Mouse (Mus musculus) MEL (cell line): ENCODE results near the gene Sec24c. TPM values are rescaled to one million over a fixed set of nuclear protein-coding genes. Genes with fewer than 3 reads are reported as not detected.
A peak's percentile ranks its signal among the peaks of the same experiment; 100 is the strongest.

Source experiments
- DNase-seq: peaks from one replicate; pipeline ENCODE4 v3.0.0; 2011; ENCODE audit warnings: low read depth, low spot score
- H3K27ac ChIP-seq: 2 replicates; pipeline ENCODE4 v1.5.1; 2012; ENCODE audit warnings: low read depth, mild to moderate bottlenecking, control low read depth, low read length, moderate library complexity; ENCODE audit not compliant: control insufficient read depth
- H3K27me3 ChIP-seq, 2 experiments: fragments of 150-350 bp in 1 of 2; sonication (generic) in 1 of 2; 2 replicates each; pipeline ENCODE4 v1.6.1; 2012; ENCODE audit warnings: low read length in 2 of 2, mild to moderate bottlenecking in 2 of 2, improper control_type of control experiment in 1 of 2, moderate library complexity in 1 of 2; ENCODE audit not compliant: insufficient read depth in 2 of 2, control insufficient read depth in 1 of 2
- H3K36me3 ChIP-seq, 2 experiments: 2 replicates each; pipeline ENCODE4 v1.6.1; 2012 to 2014; ENCODE audit warnings: low read length in 2 of 2, improper control_type of control experiment in 1 of 2, inconsistent platforms in 1 of 2, mild to moderate bottlenecking in 1 of 2; ENCODE audit not compliant: insufficient read depth in 2 of 2, control insufficient read depth in 1 of 2
- H3K4me1 ChIP-seq, 2 experiments: fragments of 150-350 bp in 1 of 2; sonication (generic) in 1 of 2; 2 replicates each; pipeline ENCODE4 v1.6.1; 2012; ENCODE audit warnings: low read length in 2 of 2, improper control_type of control experiment in 1 of 2, mild to moderate bottlenecking in 1 of 2; ENCODE audit not compliant: insufficient read depth in 2 of 2, control insufficient read depth in 1 of 2
- H3K4me3 ChIP-seq, 2 experiments: fragments of 150-350 bp in 1 of 2; sonication (generic) in 1 of 2; 2 replicates each; pipeline ENCODE4 v1.5.1; 2012; ENCODE audit warnings: low read depth in 2 of 2, low read length in 2 of 2, mild to moderate bottlenecking in 2 of 2, moderate library complexity in 2 of 2, control low read depth in 1 of 2, improper control_type of control experiment in 1 of 2; ENCODE audit not compliant: control insufficient read depth in 1 of 2, insufficient read depth in 1 of 2
- H3K79me2 ChIP-seq: 2 replicates; pipeline ENCODE4 v1.6.1; 2012; ENCODE audit warnings: mild to moderate bottlenecking, low read length, moderate library complexity; ENCODE audit not compliant: control insufficient read depth, poor library complexity, insufficient read depth
- H3K9ac ChIP-seq: 2 replicates; pipeline ENCODE4 v1.6.1; 2012; ENCODE audit warnings: low read depth, mild to moderate bottlenecking, control low read depth, low read length, moderate library complexity; ENCODE audit not compliant: control insufficient read depth, poor library complexity, severe bottlenecking
- H3K9me3 ChIP-seq: fragments of 150-350 bp; sonication (generic); replicated peaks from 2 replicates; pipeline ENCODE4 v1.6.1; 2012; ENCODE audit warnings: mild to moderate bottlenecking, low read length, improper control_type of control experiment, moderate library complexity; ENCODE audit not compliant: insufficient read depth
- CHD1 ChIP-seq: IDR thresholded peaks from 2 replicates; pipeline ENCODE4 v1.6.1; 2012; ENCODE audit warnings: low read depth, mild to moderate bottlenecking, inconsistent platforms, low read length, improper control_type of control experiment
- CHD2 ChIP-seq: IDR thresholded peaks from 2 replicates; pipeline ENCODE4 v1.6.1; 2011; ENCODE audit warnings: low read length, improper control_type of control experiment
- ELF1 ChIP-seq: IDR thresholded peaks from 2 replicates; pipeline ENCODE4 v1.6.1; 2014; ENCODE audit warnings: low read depth, mild to moderate bottlenecking, inconsistent platforms, low read length, improper control_type of control experiment, moderate library complexity
- EP300 ChIP-seq, 2 experiments: IDR thresholded peaks; 2 replicates each; pipeline ENCODE4 v1.6.1; 2011; ENCODE audit warnings: improper control_type of control experiment in 2 of 2, low read length in 2 of 2, low read depth in 1 of 2, mild to moderate bottlenecking in 1 of 2
- GABPA ChIP-seq: IDR thresholded peaks from 2 replicates; pipeline ENCODE4 v1.6.1; 2012; ENCODE audit warnings: low read depth, mild to moderate bottlenecking, inconsistent platforms, low read length, improper control_type of control experiment, moderate library complexity
- HCFC1 ChIP-seq: IDR thresholded peaks from 2 replicates; pipeline ENCODE4 v1.6.1; 2012; ENCODE audit warnings: low read depth, mild to moderate bottlenecking, inconsistent platforms, low read length, improper control_type of control experiment, moderate library complexity
- JUND ChIP-seq: IDR thresholded peaks from 2 replicates; pipeline ENCODE4 v1.6.1; 2011; ENCODE audit warnings: low read depth, mild to moderate bottlenecking, improper control_type of control experiment, low read length
- KAT2A ChIP-seq: conservative IDR thresholded peaks from 2 replicates; pipeline ENCODE4 v1.6.1; 2012; ENCODE audit warnings: low read depth, low read length, improper control_type of control experiment, inconsistent platforms
- MAX ChIP-seq: IDR thresholded peaks from 2 replicates; pipeline ENCODE4 v1.6.1; 2011; ENCODE audit warnings: low read length, improper control_type of control experiment
- MXI1 ChIP-seq: IDR thresholded peaks from 2 replicates; pipeline ENCODE4 v1.6.1; 2011; ENCODE audit warnings: mild to moderate bottlenecking, low read depth, low read length, improper control_type of control experiment
- MYC ChIP-seq: IDR thresholded peaks from 2 replicates; pipeline ENCODE4 v1.6.1; 2011; ENCODE audit warnings: low read depth, mild to moderate bottlenecking, low read length, improper control_type of control experiment, moderate library complexity
- NRF1 ChIP-seq: IDR thresholded peaks from 2 replicates; pipeline ENCODE4 v1.6.1; 2014; ENCODE audit warnings: low read depth, mild to moderate bottlenecking, inconsistent platforms, low read length, improper control_type of control experiment, moderate library complexity; ENCODE audit not compliant: poor library complexity, insufficient read depth, severe bottlenecking
- RCOR1 ChIP-seq: IDR thresholded peaks from 2 replicates; pipeline ENCODE4 v1.6.1; 2012; ENCODE audit warnings: low read depth, mild to moderate bottlenecking, inconsistent platforms, low read length, improper control_type of control experiment
- SMC3 ChIP-seq: IDR thresholded peaks from 2 replicates; pipeline ENCODE4 v1.6.1; 2011; ENCODE audit warnings: low read depth, low read length, improper control_type of control experiment
- TBP ChIP-seq: IDR thresholded peaks from 2 replicates; pipeline ENCODE4 v1.8.0; 2011; ENCODE audit warnings: low read depth, low read length, improper control_type of control experiment
- TCF12 ChIP-seq: IDR thresholded peaks from 2 replicates; pipeline ENCODE4 v1.6.1; 2014; ENCODE audit warnings: low read depth, mild to moderate bottlenecking, inconsistent platforms, low read length, improper control_type of control experiment, moderate library complexity
- UBTF ChIP-seq: IDR thresholded peaks from 2 replicates; pipeline ENCODE4 v1.6.1; 2012; ENCODE audit warnings: low read depth, mild to moderate bottlenecking, inconsistent platforms, low read length, improper control_type of control experiment, moderate library complexity, borderline replicate concordance; ENCODE audit not compliant: insufficient read depth
- USF2 ChIP-seq, 2 experiments: IDR thresholded peaks; 2 replicates each; pipeline ENCODE4 v1.6.1; 2011 to 2012; ENCODE audit warnings: improper control_type of control experiment in 2 of 2, low read length in 2 of 2, borderline replicate concordance in 1 of 2, inconsistent platforms in 1 of 2, low read depth in 1 of 2, mild to moderate bottlenecking in 1 of 2; ENCODE audit not compliant: insufficient read depth in 1 of 2
- ZC3H11A ChIP-seq: IDR thresholded peaks from 2 replicates; pipeline ENCODE4 v1.6.1; 2012; ENCODE audit warnings: low read depth, mild to moderate bottlenecking, inconsistent platforms, low read length, improper control_type of control experiment
- ZMIZ1 ChIP-seq: IDR thresholded peaks from 2 replicates; pipeline ENCODE4 v1.6.1; 2012; ENCODE audit warnings: low read depth, mild to moderate bottlenecking, inconsistent platforms, low read length, improper control_type of control experiment, moderate library complexity
- polyA plus RNA-seq, 2 experiments: library from polyadenylated mRNA; stranded (reverse) in 1 of 2; unstranded in 1 of 2; fragments of >175 nt in 1 of 2; fragments of >200 nt in 1 of 2; gene quantifications; 2 replicates each; pipeline versions ENCODE4 v1.2.1 to v1.2.4; 2012; ENCODE audit warnings: low replicate concordance in 2 of 2, low read depth in 1 of 2; ENCODE audit not compliant: insufficient read length in 2 of 2, insufficient read depth in 1 of 2, missing spikeins in 1 of 2
- total RNA-seq: library from RNA; depleted of rRNA; stranded (reverse); fragments of 300-350 nt; gene quantifications from 2 replicates; pipeline ENCODE4 v1.2.3, GENCODE M21; 2012

The Sec24c gene
- total and polyA plus RNA-seq, 3 experiments, result 83.9 to 263 (median 121) TPM

DNA sequence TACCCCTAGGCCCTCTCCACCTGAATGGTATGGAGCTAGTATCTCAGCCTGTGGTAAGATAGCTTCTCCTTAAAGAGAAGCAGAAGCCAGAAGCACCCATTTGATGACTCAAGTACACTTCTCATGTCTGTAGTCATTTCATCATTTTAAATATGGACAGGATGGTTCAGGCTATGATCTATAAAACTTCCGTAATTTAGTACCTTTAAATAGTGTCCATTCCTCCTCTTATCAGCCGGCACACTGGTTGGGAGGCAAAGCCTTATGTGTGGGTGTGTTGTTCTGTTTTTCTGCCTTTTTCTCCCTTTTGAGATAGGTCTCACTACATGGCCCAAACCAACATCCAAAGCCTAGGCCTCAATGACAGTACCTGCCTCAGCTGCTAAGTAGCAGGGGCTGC is 24.4 kb downstream of the Sec24c start (continued):
- peak; percentile 69; the same call in 1 of the 2 replicates for TF ChIP-seq MYC
- TF ChIP-seq GABPA, result no peak
- no peak for TF ChIP-seq ZC3H11A
- peak; percentile 64; the same call in 1 of the 2 replicates for TF ChIP-seq RCOR1
- TF ChIP-seq HCFC1, result 0 out of 2 replicates have a peak, but pooled peaks have one; percentile 40
- no peak for TF ChIP-seq KAT2A
- TF ChIP-seq ELF1, result peak; percentile 38; the same call in 1 of the 2 replicates
- no peak for TF ChIP-seq CHD2
- no peak for TF ChIP-seq CHD1
- 0 out of 2 replicates have a peak, but pooled peaks have one; percentile 21 for TF ChIP-seq TBP
- TF ChIP-seq NRF1, result no peak
- no peak for TF ChIP-seq JUND
- TF ChIP-seq ZMIZ1, result 0 out of 2 replicates have a peak, but pooled peaks have one; percentile 19
- TF ChIP-seq USF2 (IDR thresholded peaks at IDR 0.05; ENCODE audit: borderline replicate concordance in 1 of 2, insufficient read depth in 1 of 2, low read depth in 1 of 2, low read length in 2 of 2), result no peak
- TF ChIP-seq SMC3, result no peak

DNA sequence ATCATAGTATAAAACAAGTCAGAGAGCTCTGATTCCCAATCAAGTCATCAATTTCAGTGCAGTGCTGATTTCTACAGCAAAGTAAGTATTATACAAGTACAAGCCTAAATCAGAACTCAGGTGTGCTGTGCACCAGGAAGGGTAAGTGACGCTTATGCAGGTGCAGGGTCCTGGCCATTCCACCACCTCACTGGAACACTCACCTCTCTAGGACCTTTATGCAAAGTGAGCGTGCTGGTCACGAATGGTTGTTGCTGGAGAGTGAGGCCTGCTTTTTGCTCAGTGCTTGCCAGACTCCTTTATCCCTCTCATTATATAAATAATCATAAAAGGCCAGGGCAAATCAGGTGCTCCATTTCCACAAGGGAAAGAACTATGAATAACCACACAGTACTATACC is 26.3 kb downstream of the Sec24c start:
- peaks cover 2 to 52% of the 10 kb centered on the region in 2 experiments; a peak in 3 of 4 replicates for H3K36me3 ChIP-seq
- no peak overlapping the region for H3K9ac ChIP-seq

DNA sequence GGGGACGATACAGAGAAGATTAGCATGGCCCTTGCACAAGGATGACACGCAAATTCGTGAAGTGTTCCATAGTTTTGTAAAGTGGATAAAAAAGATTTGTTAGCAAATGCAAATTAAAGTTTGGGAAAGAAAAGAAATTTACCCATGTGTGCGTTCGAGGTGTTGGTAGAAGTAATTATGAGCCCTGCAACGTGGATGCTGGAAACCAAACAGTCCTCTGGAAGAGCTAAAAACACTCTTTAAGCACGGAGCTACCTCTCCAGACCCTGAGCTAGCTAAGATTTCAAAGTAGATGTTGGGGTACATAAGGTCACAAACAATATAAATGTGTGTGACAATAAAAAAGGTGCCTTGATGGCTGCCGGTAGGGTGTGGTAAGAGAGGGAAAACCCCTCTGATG is 27.4 kb downstream of the Sec24c start:
- H3K4me1 ChIP-seq, result peaks cover 20 to 28% of the 10 kb centered on the region in 2 experiments
- peaks cover 0 to 53% of the 10 kb centered on the region in 2 experiments; a peak in 3 of 4 replicates for H3K36me3 ChIP-seq

More for the DNA sequence above, 26.3 kb downstream of the Sec24c start:
- Histone ChIP-seq H3K27ac (no peak overlapping the region), H3K4me1 (peaks cover 20 to 28% of the 10 kb centered on the region in 2 experiments), H3K4me3 (no peak overlapping the region), H3K27me3 (no peaks in the 10 kb centered on the region), H3K79me2 (peaks cover 55% of the 10 kb centered on the region), H3K9me3 (no peaks in the 10 kb centered on the region)
- DNase-seq, result no peak
- TF ChIP-seq MAX, result no peak
- TF ChIP-seq ZMIZ1, result no peak
- TF ChIP-seq UBTF, result no peak
- no peak for TF ChIP-seq EP300 (IDR thresholded peaks at IDR 0.05; ENCODE audit: low read depth in 1 of 2, low read length in 2 of 2)

More for the DNA sequence above, 27.4 kb downstream of the Sec24c start:
- DNase-seq, result no peak
- peaks cover 46% of the 10 kb centered on the region for H3K79me2 ChIP-seq
- no peak overlapping the region; the same call in 1 of the 2 replicates for H3K27ac ChIP-seq
- H3K27me3 ChIP-seq, result no peaks in the 10 kb centered on the region
- H3K9me3 ChIP-seq, result no peaks in the 10 kb centered on the region
- H3K9ac ChIP-seq, result peak overlapping the region; percentile 93
- H3K4me3 ChIP-seq, result peak overlapping the region; percentile 53 to 73
- TF ChIP-seq MXI1 (0 out of 2 replicates have a peak, but pooled peaks have one; percentile 29), TCF12 (no peak)
